Mouse (Mus musculus) right cerebral cortex, postnatal 4 days (tissue): ENCODE measurements at regions not wholly inside any gene's neighbourhood (a gene's known extent, or its start where the extent isn't known, plus 50 kb on each side); places are given as distances from the start of the nearest gene placed in this dataset.

ENCODE experiments used
- DNase-seq: peaks from one replicate; pipeline ENCODE4 v3.0.0-alpha.2; 2022

GRCm38 (mm10) chr7:123642596-123642995 is 142.3 kb upstream of the Zkscan2 start:
- DNase-seq, result no peak

GRCm38 (mm10) chr7:123643426-123643825 is 143.2 kb upstream of the Zkscan2 start:
- no peak for DNase-seq

- DNase-seq, result no peak
These were observed 145.3 kb upstream of the Zkscan2 start for GRCm38 (mm10) chr7:123645521-123645920.

- no peak for DNase-seq
These were observed 165.2 kb upstream of the Zkscan2 start for GRCm38 (mm10) chr7:123665459-123665858.

- no peak for DNase-seq
These were observed 184.5 kb upstream of the Zkscan2 start for GRCm38 (mm10) chr7:123684762-123685161.

- no peak for DNase-seq
These were observed 186.3 kb upstream of the Zkscan2 start for GRCm38 (mm10) chr7:123686547-123686946.

GRCm38 (mm10) chr7:123731016-123731415 is 230.8 kb upstream of the Zkscan2 start:
- DNase-seq, result no peak

- no peak for DNase-seq
These were observed 232.8 kb upstream of the Zkscan2 start for GRCm38 (mm10) chr7:123733061-123733460.

GRCm38 (mm10) chr7:123747986-123748385 is 234.7 kb upstream of the Hs3st4 start:
- DNase-seq, result no peak

GRCm38 (mm10) chr7:123753252-123753651 is 229.4 kb upstream of the Hs3st4 start:
- DNase-seq, result no peak

- no peak for DNase-seq
These were observed 187.6 kb upstream of the Hs3st4 start for GRCm38 (mm10) chr7:123795036-123795435.

- no peak for DNase-seq
These were observed 186.6 kb upstream of the Hs3st4 start for GRCm38 (mm10) chr7:123796096-123796495.

GRCm38 (mm10) chr7:123805650-123806049 is 177.0 kb upstream of the Hs3st4 start:
- DNase-seq, result no peak

GRCm38 (mm10) chr7:123823976-123824375 is 158.7 kb upstream of the Hs3st4 start:
- DNase-seq, result no peak

GRCm38 (mm10) chr7:123826406-123826805 is 156.3 kb upstream of the Hs3st4 start:
- DNase-seq, result no peak

- DNase-seq, result no peak
These were observed 140.1 kb upstream of the Hs3st4 start for GRCm38 (mm10) chr7:123842552-123842951.

- DNase-seq, result no peak
These were observed 135.6 kb upstream of the Hs3st4 start for GRCm38 (mm10) chr7:123847081-123847480.

- no peak for DNase-seq
These were observed 134.0 kb upstream of the Hs3st4 start for GRCm38 (mm10) chr7:123848644-123849043.

- no peak for DNase-seq
These were observed 133.4 kb upstream of the Hs3st4 start for GRCm38 (mm10) chr7:123849220-123849619.

- no peak for DNase-seq
These were observed 132.1 kb upstream of the Hs3st4 start for GRCm38 (mm10) chr7:123850272-123851197.

GRCm38 (mm10) chr7:123857539-123857938 is 125.1 kb upstream of the Hs3st4 start:
- no peak for DNase-seq

GRCm38 (mm10) chr7:123861706-123862105 is 121.0 kb upstream of the Hs3st4 start:
- no peak for DNase-seq

- DNase-seq, result no peak
These were observed 85.8 kb upstream of the Hs3st4 start for GRCm38 (mm10) chr7:123896759-123897444.
